Mouse (Mus musculus) lung, postnatal 14 days (tissue): ENCODE measurements around the gene Stard13.

Source experiments
- DNase-seq: peaks from one replicate; pipeline ENCODE4 v3.0.0; 2021

The Stard13 gene

GRCm38 (mm10) chr5:150996586-150996985 is 237.1 kb downstream of the Stard13 start:
- DNase-seq = no peak

GRCm38 (mm10) chr5:150994096-150994495 is 239.5 kb downstream of the Stard13 start:
- no peak for DNase-seq
